Mouse (Mus musculus) induced T-regulatory cell, adult 2 months (primary cell): ENCODE data around the gene Tspan33.

Experiments
- DNase-seq: peaks from one replicate; pipeline ENCODE4 v3.0.0-alpha.2; 2012; ENCODE audit warnings: low read depth

Tspan33 gene

GRCm38 (mm10) chr6:29697548-29697947 lies 3.5 kb downstream of the Tspan33 start:
- no peak for DNase-seq

- no peak for DNase-seq
These were observed 5.2 kb downstream of the Tspan33 start for GRCm38 (mm10) chr6:29699085-29699745.

GRCm38 (mm10) chr6:29701051-29701450 lies 7.0 kb downstream of the Tspan33 start:
- DNase-seq = no peak

GRCm38 (mm10) chr6:29702126-29702525 lies 8.1 kb downstream of the Tspan33 start:
- no peak for DNase-seq

GRCm38 (mm10) chr6:29704143-29704542 lies 10.1 kb downstream of the Tspan33 start:
- DNase-seq = no peak

- no peak for DNase-seq
These were observed 13.9 kb downstream of the Tspan33 start for GRCm38 (mm10) chr6:29707902-29708301.

GRCm38 (mm10) chr6:29711318-29711717 lies 17.3 kb downstream of the Tspan33 start:
- DNase-seq = no peak

GRCm38 (mm10) chr6:29712011-29712584 lies 18.1 kb downstream of the Tspan33 start:
- peak; percentile 68 for DNase-seq

- no peak for DNase-seq
These were observed 22.8 kb downstream of the Tspan33 start for GRCm38 (mm10) chr6:29716624-29717365.

GRCm38 (mm10) chr6:29717541-29717940 lies 23.5 kb downstream of the Tspan33 start:
- no peak for DNase-seq

GRCm38 (mm10) chr6:29717952-29718521 lies 24.0 kb downstream of the Tspan33 start:
- no peak for DNase-seq

- no peak for DNase-seq
These were observed 24.9 kb downstream of the Tspan33 start for GRCm38 (mm10) chr6:29718894-29719329.

GRCm38 (mm10) chr6:29721890-29722289 lies 27.9 kb downstream of the Tspan33 start:
- DNase-seq = no peak

- no peak for DNase-seq
These were observed 32.7 kb downstream of the Tspan33 start for GRCm38 (mm10) chr6:29726576-29727200.

GRCm38 (mm10) chr6:29728035-29728434 lies 34.0 kb downstream of the Tspan33 start:
- no peak for DNase-seq

- no peak for DNase-seq
These were observed 35.5 kb downstream of the Tspan33 start for GRCm38 (mm10) chr6:29729491-29729890.

GRCm38 (mm10) chr6:29735336-29735688 lies 41.3 kb downstream of the Tspan33 start, which contains the start of gene Smo:
Smo (plus strand) TSS chr6:29735503.
- DNase-seq = peak; percentile 49

- peak; percentile 49 for DNase-seq
These were observed 41.8 kb downstream of the Tspan33 start for GRCm38 (mm10) chr6:29735689-29736451.

- peak; percentile 26 for DNase-seq
These were observed 42.8 kb downstream of the Tspan33 start for GRCm38 (mm10) chr6:29736610-29737458.

- DNase-seq = no peak
These were observed 57.6 kb downstream of the Tspan33 start for GRCm38 (mm10) chr6:29751466-29752152.
